Mouse (Mus musculus) midbrain, embryonic 16.5 days (tissue): Measurements from ENCODE around the gene Tmem169. TPM values are rescaled to one million over a fixed set of nuclear protein-coding genes. Genes with fewer than 3 reads are reported as not detected.
A peak's percentile ranks its signal among the peaks of the same experiment; 100 is the strongest.
"Not testable (repeated sequence)": the region's sequence is repeated elsewhere in the genome, so short reads cannot be mapped to it uniquely, and the experiment has no call there.

Experiments used
- ATAC-seq: fragments of 200-750 bp; cut with Nextera tagmentation; 2 replicates; pipeline ENCODE4 v1.8.0; 2017; ENCODE audit warnings: moderate TSS enrichment
- H3K27ac ChIP-seq: fragments of 300-500 bp; sonication (generic); 2 replicates; pipeline ENCODE4 v1.5.1; 2014; ENCODE audit warnings: mild to moderate bottlenecking, low read length, mixed read lengths
- H3K27me3 ChIP-seq: fragments of 300-500 bp; sonication (generic); 2 replicates; pipeline ENCODE4 v1.6.1; 2014; ENCODE audit warnings: low read depth, low read length, mixed read lengths; ENCODE audit not compliant: control insufficient read depth, insufficient read depth
- H3K36me3 ChIP-seq: fragments of 300-500 bp; sonication (generic); 2 replicates; pipeline ENCODE4 v1.6.1; 2014; ENCODE audit warnings: mild to moderate bottlenecking, low read length, moderate library complexity, mixed read lengths; ENCODE audit not compliant: control insufficient read depth, insufficient read depth
- H3K4me1 ChIP-seq: fragments of 300-500 bp; sonication (generic); 2 replicates; pipeline ENCODE4 v1.6.1; 2014; ENCODE audit warnings: mild to moderate bottlenecking, low read length, mixed read lengths; ENCODE audit not compliant: control insufficient read depth, insufficient read depth
- H3K4me2 ChIP-seq: fragments of 300-500 bp; sonication (generic); 2 replicates; pipeline ENCODE4 v1.6.1; 2014; ENCODE audit warnings: mild to moderate bottlenecking, low read length, mixed read lengths
- H3K4me3 ChIP-seq: fragments of 300-500 bp; sonication (generic); 2 replicates; pipeline ENCODE4 v1.5.1; 2014; ENCODE audit warnings: low read depth, mild to moderate bottlenecking, low read length, moderate library complexity, mixed read lengths
- H3K9ac ChIP-seq: fragments of 300-500 bp; sonication (generic); 2 replicates; pipeline ENCODE4 v1.6.1; 2014; ENCODE audit warnings: low read depth, low read length, mixed read lengths
- H3K9me3 ChIP-seq: fragments of 300-500 bp; sonication (generic); replicated peaks from 2 replicates; pipeline ENCODE4 v1.6.1; 2014; ENCODE audit warnings: mild to moderate bottlenecking, low read length, mixed read lengths; ENCODE audit not compliant: control insufficient read depth, poor library complexity, severe bottlenecking
- WGBS: fragments of 180-500 bp; shearing (Covaris S2); extraction: QIAGEN DNeasy Blood & Tissue Kit; methylation state at CpG from one replicate; pipeline ENCODE4 v1.1.7; 2014; 5-methylcytosine and 5-hydroxymethylcytosine counted together
- polyA plus RNA-seq: library from polyadenylated mRNA; unstranded; fragments of >200 nt; fragmentation: Nextera tagmentation; extraction: Ambion mirVana; gene quantifications from 2 replicates; pipeline ENCODE4 v1.2.1, GENCODE M21; 2015

Tmem169 gene
- 40.8 and 42.5 TPM in 2 replicates for polyA plus RNA-seq

- peak within 1 kb of the TSS; percentile 85 for H3K27ac ChIP-seq
- H3K9ac ChIP-seq, result peak within 1 kb of the TSS; percentile 73
- H3K4me2 ChIP-seq, result peak within 1 kb of the TSS; percentile 91
- peak within 1 kb of the TSS; percentile 52 for H3K4me3 ChIP-seq
- H3K27me3 ChIP-seq, result no peaks in the 10 kb centered on the region
- under 1% methylated on average over 30 of the region's 30 CpGs for WGBS
- ATAC-seq, result peak; percentile 98
- peaks cover 22% of the 10 kb centered on the region for H3K4me1 ChIP-seq
- no peaks in the 10 kb centered on the region for H3K36me3 ChIP-seq
- no peaks in the 10 kb centered on the region for H3K9me3 ChIP-seq
Observed at GRCm38 (mm10) chr1:72283992-72284485, at the start of gene Tmem169, which contains the start of gene Pecr. Gene Tmem169, plus strand, starts transcription at chr1:72284369. Gene Pecr, minus strand, starts transcription at chr1:72284314.

- under 1% methylated on average over 34 of the region's 50 CpGs for WGBS
Observed at GRCm38 (mm10) chr1:72236363-72237006, 47.7 kb upstream of the Tmem169 start.

GRCm38 (mm10) chr1:72237007-72237775, 47.0 kb upstream of the Tmem169 start:
- Histone ChIP-seq H3K27ac (no peak overlapping the region), H3K4me1 (peaks cover 8% of the 10 kb centered on the region), H3K36me3 (no peaks in the 10 kb centered on the region), H3K4me2 (peak overlapping the region; percentile 49), H3K4me3 (peak overlapping the region; percentile 31), H3K9me3 (no peaks in the 10 kb centered on the region), H3K9ac (no peak overlapping the region), H3K27me3 (no peaks in the 10 kb centered on the region; the same call in 1 of the 2 replicates)
- WGBS, result 8% methylated on average over 11 of the region's 13 CpGs
- ATAC-seq, result no peak

More at GRCm38 (mm10) chr1:72236363-72237006, 47.7 kb upstream of the Tmem169 start:
- H3K4me1 ChIP-seq, H3K27me3 ChIP-seq, H3K36me3 ChIP-seq, H3K9me3 ChIP-seq: not testable (repeated sequence)
- peak; percentile 92 for ATAC-seq
- Histone ChIP-seq H3K4me2 (peak overlapping the region; percentile 64), H3K4me3 (peak overlapping the region; percentile 63), H3K9ac (peak overlapping the region; percentile 71), H3K27ac (peak overlapping the region; percentile 84)

- H3K4me3 ChIP-seq, result no peak overlapping the region
- H3K36me3 ChIP-seq, result no peaks in the 10 kb centered on the region
- ATAC-seq, result no peak
- H3K4me2 ChIP-seq, result no peak overlapping the region
- H3K9me3 ChIP-seq, result no peaks in the 10 kb centered on the region
- no peaks in the 10 kb centered on the region; the same call in 1 of the 2 replicates for H3K27me3 ChIP-seq
- peaks cover 8% of the 10 kb centered on the region for H3K4me1 ChIP-seq
- 72% methylated on average over 10 of the region's 10 CpGs for WGBS
- no peak overlapping the region for H3K9ac ChIP-seq
- no peak overlapping the region for H3K27ac ChIP-seq
Observed at GRCm38 (mm10) chr1:72238016-72238580, 46.1 kb upstream of the Tmem169 start.

- H3K9me3 ChIP-seq, H3K36me3 ChIP-seq, H3K27me3 ChIP-seq, H3K4me3 ChIP-seq, ATAC-seq, H3K4me2 ChIP-seq, H3K9ac ChIP-seq, H3K27ac ChIP-seq, H3K4me1 ChIP-seq: not testable (repeated sequence)
- WGBS, result 84% methylated on average over 3 of the region's 3 CpGs
Observed at GRCm38 (mm10) chr1:72239113-72239512, 45.1 kb upstream of the Tmem169 start.

- ATAC-seq, result no peak
- no peaks in the 10 kb centered on the region for H3K36me3 ChIP-seq
- H3K9ac ChIP-seq, result no peak overlapping the region
- H3K4me2 ChIP-seq, result no peak overlapping the region
- H3K27ac ChIP-seq, result no peak overlapping the region
- 89% methylated on average over 5 of the region's 5 CpGs for WGBS
- no peaks in the 10 kb centered on the region for H3K27me3 ChIP-seq
- H3K4me1 ChIP-seq, result peaks cover 3% of the 10 kb centered on the region; the same call in 1 of the 2 replicates
- no peaks in the 10 kb centered on the region for H3K9me3 ChIP-seq
- no peak overlapping the region for H3K4me3 ChIP-seq
Observed at GRCm38 (mm10) chr1:72242581-72243143, 41.5 kb upstream of the Tmem169 start.

- Histone ChIP-seq H3K27me3 (no peaks in the 10 kb centered on the region), H3K9ac (peak overlapping the region; percentile 89), H3K4me1 (0 out of 2 replicates have a peak, but pooled peaks cover 3% of the 10 kb centered on the region), H3K9me3 (no peaks in the 10 kb centered on the region), H3K4me2 (peak overlapping the region; percentile 51), H3K27ac (peak overlapping the region; percentile 97), H3K4me3 (peak overlapping the region; percentile 51), H3K36me3 (no peaks in the 10 kb centered on the region)
- peak; percentile 95 for ATAC-seq
- under 1% methylated on average over 47 of the region's 47 CpGs for WGBS
Observed at GRCm38 (mm10) chr1:72243656-72244316, 40.4 kb upstream of the Tmem169 start.

- peak; percentile 79; the same call in 1 of the 2 replicates for ATAC-seq
- peak overlapping the region; percentile 51 for H3K4me2 ChIP-seq
- H3K9me3 ChIP-seq, result no peaks in the 10 kb centered on the region
- H3K4me1 ChIP-seq, result 0 out of 2 replicates have a peak, but pooled peaks cover 3% of the 10 kb centered on the region
- WGBS, result under 1% methylated on average over 12 of the region's 12 CpGs
- peak overlapping the region; percentile 51 for H3K4me3 ChIP-seq
- no peaks in the 10 kb centered on the region for H3K36me3 ChIP-seq
- peak overlapping the region; percentile 97 for H3K27ac ChIP-seq
- no peaks in the 10 kb centered on the region for H3K27me3 ChIP-seq
- peak overlapping the region; percentile 89 for H3K9ac ChIP-seq
Observed at GRCm38 (mm10) chr1:72244317-72245036, 39.7 kb upstream of the Tmem169 start.
